Mouse (Mus musculus): ENCODE measurements at regions not wholly inside any gene's neighbourhood (a gene's known extent, or its start where the extent isn't known, plus 50 kb on each side); places are given as distances from the start of the nearest gene placed in this dataset.

DNA sequence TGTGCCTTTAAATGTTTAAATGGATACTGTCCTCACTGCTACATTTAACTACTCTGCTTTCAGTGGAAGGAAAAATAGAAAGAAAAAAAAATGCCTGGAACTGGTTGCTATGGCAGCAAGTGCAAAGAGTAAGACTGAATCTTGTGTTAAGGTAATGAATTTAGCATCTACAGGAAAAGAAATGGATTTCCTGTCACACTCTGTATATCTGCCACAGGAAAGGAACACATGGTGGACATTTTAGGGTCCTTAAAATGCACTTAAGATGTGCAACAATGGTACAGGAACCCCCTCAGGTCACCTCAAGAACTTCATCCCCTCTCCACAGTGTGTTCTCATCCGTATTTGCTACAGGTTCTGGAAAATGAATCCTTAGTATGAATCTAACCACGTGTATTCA is 248.4 kb downstream of the Rfpl4b start:
- no peak for TF ChIP-seq TCF12 (IDR thresholded peaks at IDR 0.05; ENCODE audit: insufficient read depth, poor library complexity, severe bottlenecking)
- TF ChIP-seq E2F4 (IDR thresholded peaks at IDR 0.05; ENCODE audit: insufficient read depth): no peak
- TF ChIP-seq POLR2A (IDR thresholded peaks at IDR 0.05; ENCODE audit: insufficient read length, low read depth): no peak
